Mouse (Mus musculus) monocyte, adult 2 months (primary cell): ENCODE results near the gene Txndc5.

Experiments
- DNase-seq, 2 experiments: peaks; one replicate each; pipeline ENCODE4 v3.0.0; 2022; ENCODE audit warnings: low spot score in 2 of 2, low read depth in 1 of 2

Gene Txndc5

GRCm38 (mm10) chr13:38472636-38473035, 56.0 kb downstream of the Txndc5 start:
- DNase-seq: no peak

- no peak for DNase-seq
Measured at GRCm38 (mm10) chr13:38470882-38471281, 57.7 kb downstream of the Txndc5 start.

DNA sequence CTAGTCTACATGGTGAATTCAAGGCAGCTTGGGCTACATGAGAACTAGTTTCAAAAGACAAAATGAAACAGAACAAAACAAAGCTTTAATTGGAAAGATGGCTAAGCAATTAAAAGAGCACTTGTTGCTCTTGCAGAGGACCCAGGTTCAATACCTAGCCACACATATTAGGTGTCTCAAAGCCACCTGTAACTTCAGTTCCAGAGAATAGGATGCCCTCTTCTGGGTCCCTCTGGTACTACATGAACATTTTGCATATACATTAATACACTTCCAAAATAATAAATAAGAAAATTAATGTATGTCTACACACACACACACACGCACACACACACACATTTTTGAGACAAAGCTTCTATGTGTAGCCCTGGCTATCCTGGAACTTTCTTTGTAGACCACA, 65.2 kb downstream of the Txndc5 start:
- DNase-seq: no peak

- no peak for DNase-seq
Measured at GRCm38 (mm10) chr13:38451446-38451845, 77.2 kb downstream of the Txndc5 start.
